Mouse (Mus musculus) left cerebral cortex, adult 11 months (tissue): ENCODE results near the gene Taar7e.
"Not testable (repeated sequence)": the region's sequence is repeated elsewhere in the genome, so short reads cannot be mapped to it uniquely, and the experiment has no call there.

Experiments
- DNase-seq: peaks from one replicate; pipeline ENCODE4 v3.0.0; 2022; ENCODE audit warnings: low spot score

Gene Taar7e

DNA sequence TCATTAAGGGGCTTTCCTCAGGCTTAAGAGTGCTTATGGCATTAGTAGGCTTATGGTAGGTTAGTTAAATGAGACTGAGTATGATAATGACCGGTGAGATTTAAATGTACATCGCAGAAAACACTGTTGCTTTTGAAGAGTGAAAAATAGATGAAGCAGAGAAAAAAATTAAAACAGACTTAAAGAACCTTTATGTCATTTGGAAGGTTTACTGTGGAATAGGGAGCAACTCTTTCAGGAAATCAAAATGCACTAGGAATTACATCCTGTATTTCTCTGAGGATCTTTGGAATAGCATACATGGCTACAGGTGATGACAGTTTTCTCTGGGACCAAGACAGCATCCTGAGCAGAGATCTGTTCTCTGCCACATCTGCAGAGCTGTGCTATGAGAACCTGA is at the start of gene Taar7e:
Gene Taar7e, plus strand, starts transcription at position 301 of the 400 bp plus-strand sequence.
- no peak for DNase-seq

DNA sequence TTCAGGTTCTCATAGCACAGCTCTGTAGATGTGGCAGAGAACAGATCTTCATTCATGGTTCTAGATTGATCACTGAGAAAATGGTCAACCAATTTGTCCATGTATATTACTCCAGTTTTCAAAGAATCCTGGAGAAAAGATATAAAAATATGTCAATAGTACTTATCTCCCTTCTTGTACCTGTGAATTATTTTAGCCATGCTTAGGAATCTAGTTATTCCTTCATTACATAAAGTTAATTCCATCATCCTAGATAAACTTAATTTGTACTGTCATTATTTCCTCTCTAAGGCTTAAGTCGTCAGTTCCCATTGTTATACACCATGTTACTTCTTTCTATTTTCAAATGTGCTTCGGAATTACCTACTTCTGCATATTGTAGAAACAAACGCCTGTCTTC is 44.0 kb upstream of the Taar7e start, which contains the start of gene Taar7a:
Gene Taar7a, minus strand, starts transcription at position 101 of the 400 bp plus-strand sequence.
- no peak for DNase-seq

DNA sequence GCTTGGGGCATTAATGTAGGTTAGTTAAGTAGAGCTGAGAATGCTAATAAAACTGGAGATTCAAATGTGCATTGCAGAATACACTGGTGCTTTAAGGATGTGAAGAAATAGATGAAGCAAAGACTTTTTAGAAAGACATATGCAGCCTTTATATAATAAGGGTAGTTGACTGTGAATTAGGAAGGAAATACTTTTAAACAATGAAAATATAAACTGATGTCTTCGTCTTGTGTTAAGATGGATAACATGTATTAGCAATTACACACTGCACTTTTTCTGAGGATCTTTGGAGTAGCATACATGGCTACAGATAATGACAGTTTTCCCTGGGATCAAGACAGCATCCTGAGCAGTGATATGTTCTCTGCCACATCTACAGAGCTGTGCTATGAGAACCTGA is 37.8 kb upstream of the Taar7e start, which contains the start of gene Taar7b:
Gene Taar7b, plus strand, starts transcription at position 301 of the 400 bp plus-strand sequence.
- no peak for DNase-seq

GRCm38 (mm10) chr10:24006442-24006841 is 31.0 kb upstream of the Taar7e start:
- no peak for DNase-seq

GRCm38 (mm10) chr10:24007034-24007433 is 30.4 kb upstream of the Taar7e start:
- DNase-seq = no peak

GRCm38 (mm10) chr10:24008143-24008542 is 29.3 kb upstream of the Taar7e start:
- no peak for DNase-seq

GRCm38 (mm10) chr10:24026922-24027321 is 10.5 kb upstream of the Taar7e start, which contains the start of gene Taar7d:
Gene Taar7d (plus strand): TSS chr10:24027222.
- DNase-seq = no peak

DNA sequence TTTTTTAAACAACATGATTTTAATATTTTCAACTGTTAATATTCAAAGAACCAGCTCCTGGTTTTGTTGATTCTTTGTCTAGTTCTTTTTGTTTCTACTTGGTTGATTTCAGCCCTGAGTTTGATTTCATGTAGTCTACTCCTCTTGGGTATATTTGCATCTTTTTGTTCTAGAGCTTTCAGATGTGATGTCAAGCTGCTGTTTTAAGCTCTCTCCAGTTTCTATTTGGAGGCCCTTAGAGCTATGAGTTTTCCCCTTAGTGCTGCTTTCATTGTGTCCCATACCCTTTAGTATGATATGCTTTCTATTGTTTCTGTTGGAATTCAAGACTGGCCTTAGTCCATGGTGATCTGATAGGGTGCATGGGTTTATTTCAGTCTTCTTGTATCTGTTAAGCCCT is 6.1 kb upstream of the Taar7e start:
- no peak for DNase-seq

- no peak for DNase-seq
These were observed 2.9 kb downstream of the Taar7e start for GRCm38 (mm10) chr10:24040120-24040869.

- no peak for DNase-seq
These were observed 11.8 kb downstream of the Taar7e start, which contains the start of gene Taar7f for GRCm38 (mm10) chr10:24049210-24049609. Gene Taar7f (plus strand): TSS chr10:24049510.

- no peak for DNase-seq
These were observed 14.6 kb downstream of the Taar7e start for GRCm38 (mm10) chr10:24052039-24052438.

- DNase-seq = no peak
These were observed 21.6 kb downstream of the Taar7e start for GRCm38 (mm10) chr10:24058986-24059385.

GRCm38 (mm10) chr10:24074751-24075150 is 37.3 kb downstream of the Taar7e start:
- DNase-seq = not testable (repeated sequence)

- DNase-seq = not testable (repeated sequence)
These were observed 38.8 kb downstream of the Taar7e start, which contains the start of gene Taar8a for GRCm38 (mm10) chr10:24076200-24076599. Gene Taar8a (plus strand): TSS chr10:24076500.

DNA sequence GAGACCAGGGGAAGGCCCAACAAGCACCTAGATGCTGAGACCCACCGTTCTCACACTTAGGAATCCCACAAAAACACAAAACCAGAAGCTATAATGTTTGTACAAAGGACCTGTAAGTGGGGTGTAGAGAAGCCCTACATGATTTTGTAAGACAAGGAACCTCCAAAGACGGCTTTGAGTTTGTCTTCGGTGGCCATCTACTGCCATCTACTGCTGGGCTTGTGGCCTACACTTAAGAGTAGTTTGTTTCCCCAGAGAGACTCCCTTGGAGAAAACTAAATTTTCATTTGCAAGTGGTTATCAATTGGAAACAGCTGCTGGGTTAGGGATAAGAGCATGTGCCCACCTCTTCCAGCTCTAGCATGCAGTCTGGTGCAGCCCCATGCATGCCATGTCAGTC is 42.8 kb downstream of the Taar7e start:
- DNase-seq = no peak

GRCm38 (mm10) chr10:24085936-24086335 is 48.5 kb downstream of the Taar7e start:
- no peak for DNase-seq

DNA sequence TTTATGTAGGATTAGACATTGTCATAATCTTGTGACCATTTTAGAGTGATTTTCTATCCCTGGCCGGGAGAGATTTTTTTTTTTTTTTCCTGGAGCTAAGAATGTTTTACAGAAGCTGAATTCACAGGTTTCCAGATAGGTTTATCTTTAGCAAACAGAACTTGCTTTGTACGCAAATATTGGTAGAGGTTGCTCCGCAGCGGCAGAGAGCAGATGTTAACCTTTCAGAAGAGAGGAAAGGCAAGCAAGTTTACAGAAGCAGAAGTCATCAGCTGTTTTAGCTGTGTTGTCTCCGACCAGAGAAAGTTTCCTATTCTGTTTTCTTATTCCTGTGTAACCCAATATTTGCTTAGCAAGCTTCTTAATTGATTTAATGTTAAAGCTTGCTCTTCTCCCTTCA is 49.1 kb downstream of the Taar7e start:
- no peak for DNase-seq

GRCm38 (mm10) chr10:24087168-24087567 is 49.8 kb downstream of the Taar7e start:
- DNase-seq = no peak
